Mouse (Mus musculus) liver, embryonic 13.5 days (tissue): Measurements from ENCODE around the gene Tbck. TPM values are rescaled to one million over a fixed set of nuclear protein-coding genes. Genes with fewer than 3 reads are reported as not detected.

Source experiments
- ATAC-seq: fragments of 200-750 bp; cut with Nextera tagmentation; 2 replicates; pipeline ENCODE4 v1.8.0; 2017; ENCODE audit warnings: low read depth, mild to moderate bottlenecking, moderate number of reproducible peaks, moderate library complexity
- DNase-seq: peaks from one replicate; pipeline ENCODE4 v3.0.0; 2022
- H3K27ac ChIP-seq: fragments of 300-500 bp; sonication (generic); 2 replicates; pipeline ENCODE4 v1.5.1; 2015; ENCODE audit warnings: moderate library complexity, mild to moderate bottlenecking, inconsistent platforms
- H3K27me3 ChIP-seq: fragments of 300-500 bp; sonication (generic); 2 replicates; pipeline ENCODE4 v1.6.1; 2015; ENCODE audit warnings: mild to moderate bottlenecking, inconsistent platforms
- H3K36me3 ChIP-seq: fragments of 300-500 bp; sonication (generic); 2 replicates; pipeline ENCODE4 v1.6.1; 2015; ENCODE audit warnings: mild to moderate bottlenecking, inconsistent platforms
- H3K4me1 ChIP-seq: fragments of 300-500 bp; sonication (generic); replicated peaks from 2 replicates; pipeline ENCODE4 v1.6.1; 2015; ENCODE audit warnings: inconsistent platforms
- H3K4me2 ChIP-seq: fragments of 300-500 bp; sonication (generic); 2 replicates; pipeline ENCODE4 v1.6.1; 2015; ENCODE audit warnings: inconsistent platforms, mild to moderate bottlenecking, moderate library complexity
- H3K4me3 ChIP-seq: fragments of 300-500 bp; sonication (generic); replicated peaks from 2 replicates; pipeline ENCODE4 v1.5.1; 2015; ENCODE audit warnings: mild to moderate bottlenecking, inconsistent platforms
- H3K9ac ChIP-seq: fragments of 300-500 bp; sonication (generic); 2 replicates; pipeline ENCODE4 v1.6.1; 2015; ENCODE audit warnings: mild to moderate bottlenecking, inconsistent platforms
- H3K9me3 ChIP-seq: fragments of 300-500 bp; sonication (generic); replicated peaks from 2 replicates; pipeline ENCODE4 v1.6.1; 2016; ENCODE audit warnings: inconsistent platforms
- WGBS: fragments of 180-500 bp; shearing (Covaris S2); methylation state at CpG from one replicate; pipeline ENCODE4 v1.1.7; 2015; ENCODE audit not compliant: insufficient replicate concordance; 5-methylcytosine and 5-hydroxymethylcytosine counted together
- polyA plus RNA-seq: library from polyadenylated mRNA; unstranded; fragments of >200 nt; fragmentation: Nextera tagmentation; extraction: Ambion mirVana; gene quantifications from 2 replicates; pipeline ENCODE4 v1.2.1, GENCODE M21; 2015

Gene Tbck
- polyA plus RNA-seq, 1 experiment from 2014 or later = 4.8 TPM

- H3K9ac ChIP-seq = no peak overlapping the region
- H3K4me1 ChIP-seq = no peaks in the 10 kb centered on the region
- no peaks in the 10 kb centered on the region for H3K27me3 ChIP-seq
- H3K27ac ChIP-seq = no peak overlapping the region
- DNase-seq = no peak
- ATAC-seq = no peak
- 60% methylated on average over 3 of the region's 3 CpGs for WGBS
- no peak overlapping the region for H3K4me3 ChIP-seq
- H3K4me2 ChIP-seq = no peak overlapping the region
- H3K36me3 ChIP-seq = no peaks in the 10 kb centered on the region
- no peaks in the 10 kb centered on the region for H3K9me3 ChIP-seq
Measured at GRCm38 (mm10) chr3:132701368-132701767, 17.4 kb downstream of the Tbck start.

GRCm38 (mm10) chr3:132704216-132704615 is 20.3 kb downstream of the Tbck start:
- no peak for DNase-seq
- 72% methylated on average over 3 of the region's 3 CpGs for WGBS
- Histone ChIP-seq H3K27me3 (no peaks in the 10 kb centered on the region), H3K9ac (no peak overlapping the region), H3K4me1 (no peaks in the 10 kb centered on the region), H3K4me3 (no peak overlapping the region), H3K27ac (no peak overlapping the region), H3K4me2 (no peak overlapping the region), H3K36me3 (no peaks in the 10 kb centered on the region), H3K9me3 (no peaks in the 10 kb centered on the region)
- ATAC-seq = no peak

- WGBS = 68% methylated on average over 4 of the region's 4 CpGs
- H3K36me3 ChIP-seq = no peaks in the 10 kb centered on the region
- H3K4me3 ChIP-seq = no peak overlapping the region
- no peaks in the 10 kb centered on the region for H3K9me3 ChIP-seq
- no peak overlapping the region for H3K9ac ChIP-seq
- no peak overlapping the region for H3K4me2 ChIP-seq
- ATAC-seq (no peak), DNase-seq (no peak)
- H3K4me1 ChIP-seq = no peaks in the 10 kb centered on the region
- no peaks in the 10 kb centered on the region for H3K27me3 ChIP-seq
- H3K27ac ChIP-seq = no peak overlapping the region
Measured at GRCm38 (mm10) chr3:132706977-132707376, 23.0 kb downstream of the Tbck start.

- H3K27me3 ChIP-seq = no peaks in the 10 kb centered on the region
- DNase-seq (no peak), ATAC-seq (no peak)
- WGBS = 71% methylated on average over 5 of the region's 5 CpGs
- no peak overlapping the region for H3K4me2 ChIP-seq
- H3K4me1 ChIP-seq = no peaks in the 10 kb centered on the region
- H3K9ac ChIP-seq = no peak overlapping the region
- no peak overlapping the region for H3K4me3 ChIP-seq
- H3K36me3 ChIP-seq = 0 out of 2 replicates have a peak, but pooled peaks cover 2% of the 10 kb centered on the region
- H3K27ac ChIP-seq = no peak overlapping the region
- H3K9me3 ChIP-seq = no peaks in the 10 kb centered on the region
Measured at GRCm38 (mm10) chr3:132713913-132714312, 30.0 kb downstream of the Tbck start.

GRCm38 (mm10) chr3:132717316-132717715 is 33.4 kb downstream of the Tbck start:
- Histone ChIP-seq H3K27ac (no peak overlapping the region), H3K9ac (no peak overlapping the region), H3K9me3 (no peaks in the 10 kb centered on the region), H3K4me2 (no peak overlapping the region), H3K36me3 (peaks cover 8% of the 10 kb centered on the region; the same call in 1 of the 2 replicates), H3K4me1 (no peaks in the 10 kb centered on the region), H3K27me3 (no peaks in the 10 kb centered on the region), H3K4me3 (no peak overlapping the region)
- ATAC-seq (no peak), DNase-seq (no peak)
- WGBS = 90% methylated on average over 4 of the region's 4 CpGs

- 81% methylated on average over 3 of the region's 3 CpGs for WGBS
- no peak for DNase-seq
- H3K9me3 ChIP-seq = no peaks in the 10 kb centered on the region
Measured at GRCm38 (mm10) chr3:132724326-132724725, 40.4 kb downstream of the Tbck start.

GRCm38 (mm10) chr3:132744287-132745146 is 60.6 kb downstream of the Tbck start:
- no peaks in the 10 kb centered on the region for H3K27me3 ChIP-seq
- 0 out of 2 replicates have a peak, but pooled peaks cover 6% of the 10 kb centered on the region for H3K4me1 ChIP-seq
- H3K27ac ChIP-seq = no peak overlapping the region
- DNase-seq (no peak), ATAC-seq (no peak)
- H3K4me3 ChIP-seq = no peak overlapping the region
- no peak overlapping the region for H3K4me2 ChIP-seq
- 73% methylated on average over 10 of the region's 10 CpGs for WGBS
- H3K9me3 ChIP-seq = no peaks in the 10 kb centered on the region
- no peak overlapping the region for H3K9ac ChIP-seq
- H3K36me3 ChIP-seq = no peaks in the 10 kb centered on the region

More at GRCm38 (mm10) chr3:132724326-132724725, 40.4 kb downstream of the Tbck start:
- Histone ChIP-seq H3K27ac (no peak overlapping the region), H3K36me3 (peaks cover 5% of the 10 kb centered on the region; the same call in 1 of the 2 replicates), H3K27me3 (no peaks in the 10 kb centered on the region), H3K4me1 (no peaks in the 10 kb centered on the region), H3K4me2 (no peak overlapping the region), H3K4me3 (no peak overlapping the region), H3K9ac (no peak overlapping the region)
- ATAC-seq = no peak

- H3K4me2 ChIP-seq = no peak overlapping the region
- H3K4me3 ChIP-seq = no peak overlapping the region
- 0 out of 2 replicates have a peak, but pooled peaks cover 6% of the 10 kb centered on the region for H3K4me1 ChIP-seq
- no peak overlapping the region for H3K27ac ChIP-seq
- WGBS = 28% methylated on average over 3 of the region's 3 CpGs
- no peaks in the 10 kb centered on the region for H3K9me3 ChIP-seq
- H3K36me3 ChIP-seq = no peaks in the 10 kb centered on the region
- no peak overlapping the region for H3K9ac ChIP-seq
- ATAC-seq (peak; percentile 65; the same call in 1 of the 2 replicates), DNase-seq (peak; percentile 24)
- H3K27me3 ChIP-seq = no peaks in the 10 kb centered on the region
Measured at GRCm38 (mm10) chr3:132747036-132747435, 63.1 kb downstream of the Tbck start.

- WGBS = 20% methylated on average over 14 of the region's 14 CpGs
- ATAC-seq (peak; percentile 39; the same call in 1 of the 2 replicates), DNase-seq (peak; percentile 5)
Measured at GRCm38 (mm10) chr3:132747766-132748165, 63.8 kb downstream of the Tbck start.

GRCm38 (mm10) chr3:132748750-132749149 is 64.8 kb downstream of the Tbck start:
- H3K27me3 ChIP-seq = no peaks in the 10 kb centered on the region
- H3K9me3 ChIP-seq = no peaks in the 10 kb centered on the region
- WGBS = 63% methylated on average over 3 of the region's 3 CpGs
- H3K4me2 ChIP-seq = no peak overlapping the region
- H3K4me1 ChIP-seq = 0 out of 2 replicates have a peak, but pooled peaks cover 6% of the 10 kb centered on the region
- DNase-seq (no peak), ATAC-seq (no peak)
- no peaks in the 10 kb centered on the region for H3K36me3 ChIP-seq
- H3K9ac ChIP-seq = no peak overlapping the region
- no peak overlapping the region for H3K4me3 ChIP-seq
- no peak overlapping the region for H3K27ac ChIP-seq

More at GRCm38 (mm10) chr3:132747766-132748165, 63.8 kb downstream of the Tbck start:
- H3K4me2 ChIP-seq = no peak overlapping the region
- H3K4me3 ChIP-seq = no peak overlapping the region
- 0 out of 2 replicates have a peak, but pooled peaks cover 6% of the 10 kb centered on the region for H3K4me1 ChIP-seq
- no peaks in the 10 kb centered on the region for H3K36me3 ChIP-seq
- H3K9me3 ChIP-seq = no peaks in the 10 kb centered on the region
- no peak overlapping the region for H3K27ac ChIP-seq
- no peaks in the 10 kb centered on the region for H3K27me3 ChIP-seq
- no peak overlapping the region for H3K9ac ChIP-seq

- Histone ChIP-seq H3K9ac (no peak overlapping the region), H3K4me1 (0 out of 2 replicates have a peak, but pooled peaks cover 2% of the 10 kb centered on the region), H3K4me2 (no peak overlapping the region), H3K36me3 (0 out of 2 replicates have a peak, but pooled peaks cover 6% of the 10 kb centered on the region), H3K27me3 (no peaks in the 10 kb centered on the region), H3K4me3 (no peak overlapping the region), H3K27ac (no peak overlapping the region), H3K9me3 (no peaks in the 10 kb centered on the region)
- no peak for DNase-seq
- WGBS = 66% methylated on average over 4 of the region's 4 CpGs
- ATAC-seq = no peak
Measured at GRCm38 (mm10) chr3:132752772-132753171, 68.8 kb downstream of the Tbck start.
